Mouse (Mus musculus): ENCODE results near the gene Fasn. TPM values are rescaled to one million over a fixed set of nuclear protein-coding genes. Genes with fewer than 3 reads are reported as not detected.
"Not testable (repeated sequence)": the region's sequence is repeated elsewhere in the genome, so short reads cannot be mapped to it uniquely, and the experiment has no call there.

Fasn gene
- 10 to 100 TPM; 22.7 to 31.3 (median 29.4) TPM for polyA plus RNA-seq (2017; shearing (Covaris generic))

DNA sequence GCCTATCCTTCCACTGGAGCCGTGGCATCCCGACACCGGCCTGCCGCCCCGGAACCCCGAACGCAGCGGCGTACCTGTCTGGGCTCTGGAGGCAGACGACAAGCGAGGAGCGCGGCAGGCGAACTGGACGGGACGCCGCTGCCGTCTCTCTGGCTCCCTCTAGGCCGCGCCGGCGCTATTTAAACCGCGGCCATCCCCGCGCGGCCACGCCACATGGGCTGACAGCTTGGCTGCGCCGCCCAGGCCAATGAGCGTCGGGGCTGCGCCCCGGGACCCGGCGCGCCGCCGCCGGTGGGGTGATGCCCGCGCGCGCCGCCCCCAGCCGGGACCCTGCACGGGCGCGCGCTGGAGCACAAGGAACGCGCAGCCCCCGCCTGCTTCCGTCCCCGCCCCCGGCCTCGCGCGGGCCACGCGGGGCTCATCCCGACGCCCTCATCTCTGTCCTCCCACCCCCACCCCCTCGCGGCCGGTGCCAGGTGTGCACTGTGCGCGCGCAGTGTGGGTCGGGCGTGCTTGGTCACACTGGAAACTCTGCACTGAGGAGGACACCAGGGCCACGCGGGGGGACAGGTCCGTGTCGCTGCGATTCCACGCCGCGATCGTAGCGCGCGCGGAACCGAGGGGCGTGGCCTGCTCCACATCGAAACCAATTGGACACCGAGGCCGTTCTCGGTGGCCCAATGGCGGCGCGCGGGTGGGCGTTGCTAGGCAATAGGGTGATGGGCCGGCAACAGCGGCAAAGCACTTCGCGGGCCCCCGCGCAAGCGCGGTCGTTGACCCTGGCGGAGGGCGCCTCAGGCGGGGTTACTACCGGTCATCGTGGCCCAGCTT is at the start of gene Fasn:
Fasn (minus strand) TSS at position 592 of the 831 bp plus-strand sequence.
- ATAC-seq: peak; percentile 76

DNA sequence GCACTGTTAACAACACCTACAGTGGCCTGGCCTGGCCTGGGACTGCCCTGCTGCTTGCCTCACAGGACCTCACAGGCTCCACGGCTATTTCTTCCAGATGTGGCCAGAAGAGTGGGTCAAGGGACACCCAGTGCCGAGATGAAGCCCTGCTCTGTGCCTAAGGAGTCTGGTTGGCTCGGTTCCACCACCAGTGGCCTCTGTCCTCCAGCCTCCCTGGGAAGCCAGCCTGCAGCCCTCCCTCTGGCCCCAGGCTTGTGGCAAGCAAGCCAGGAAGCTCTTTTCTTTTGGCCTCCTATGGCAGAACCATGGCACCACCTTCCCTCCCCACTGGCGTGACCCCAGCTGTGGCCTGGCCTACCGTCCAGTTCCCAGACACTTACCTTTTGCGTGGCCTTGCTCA is 48.9 kb upstream of the Fasn start:
- no peak for ATAC-seq

DNA sequence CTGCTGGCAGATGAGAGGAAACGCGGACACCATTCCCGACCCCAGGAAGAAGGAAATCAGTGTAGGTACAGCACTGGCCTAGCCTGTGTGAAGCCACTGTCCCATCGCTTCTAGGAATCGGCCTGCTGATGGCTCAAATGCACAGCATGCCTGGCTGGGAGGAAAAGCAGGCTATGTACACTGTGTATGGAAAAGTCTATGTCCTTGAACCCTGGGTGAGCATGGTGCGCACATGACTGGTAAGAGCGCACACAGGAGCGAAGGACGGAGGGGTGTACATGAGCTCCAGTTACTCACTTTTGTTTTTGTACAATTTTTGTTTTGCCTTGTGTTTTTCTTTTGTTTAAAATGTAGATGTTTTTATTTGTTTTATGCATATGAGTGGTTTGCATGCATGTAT is 47.2 kb upstream of the Fasn start:
- no peak for ATAC-seq

DNA sequence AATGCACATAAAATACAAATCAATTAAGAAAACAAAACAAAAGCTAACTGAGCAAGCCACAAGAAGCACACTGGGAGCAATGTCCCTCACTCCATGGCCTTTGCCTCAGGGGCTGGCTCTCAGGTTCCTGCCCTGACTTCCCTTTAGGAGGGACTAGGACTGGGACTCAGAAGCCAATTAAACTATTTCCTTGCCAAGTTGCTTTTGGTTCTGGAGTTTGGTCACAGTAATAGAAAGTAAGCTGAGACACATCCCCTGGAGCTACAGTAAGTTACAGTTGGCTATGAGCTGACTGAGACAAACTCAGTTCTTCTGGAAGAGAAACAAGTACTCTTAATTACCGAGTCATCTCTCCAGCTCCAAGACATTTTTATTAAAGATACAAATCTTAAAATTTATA is 41.5 kb upstream of the Fasn start:
- no peak for ATAC-seq

DNA sequence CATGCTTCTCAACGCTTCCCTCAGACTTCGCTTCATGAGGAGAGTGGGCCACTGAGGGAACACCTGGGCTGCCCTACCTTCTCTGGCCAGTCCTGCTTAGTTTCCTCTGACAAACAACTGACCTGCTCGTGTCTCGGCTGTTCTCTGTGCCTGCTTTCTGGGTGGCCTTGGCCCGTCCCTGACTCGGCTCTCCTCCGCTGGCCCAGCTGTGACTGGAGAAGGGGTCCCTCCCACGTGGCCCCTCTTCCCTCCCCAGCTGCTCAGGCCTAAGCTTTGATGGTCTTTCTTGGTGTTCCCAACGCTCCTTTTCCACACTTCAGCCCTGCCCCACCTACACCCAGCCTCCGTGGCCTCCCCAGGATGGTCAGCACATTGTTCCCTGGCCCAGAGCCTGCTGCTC is 38.5 kb upstream of the Fasn start:
- no peak for ATAC-seq

DNA sequence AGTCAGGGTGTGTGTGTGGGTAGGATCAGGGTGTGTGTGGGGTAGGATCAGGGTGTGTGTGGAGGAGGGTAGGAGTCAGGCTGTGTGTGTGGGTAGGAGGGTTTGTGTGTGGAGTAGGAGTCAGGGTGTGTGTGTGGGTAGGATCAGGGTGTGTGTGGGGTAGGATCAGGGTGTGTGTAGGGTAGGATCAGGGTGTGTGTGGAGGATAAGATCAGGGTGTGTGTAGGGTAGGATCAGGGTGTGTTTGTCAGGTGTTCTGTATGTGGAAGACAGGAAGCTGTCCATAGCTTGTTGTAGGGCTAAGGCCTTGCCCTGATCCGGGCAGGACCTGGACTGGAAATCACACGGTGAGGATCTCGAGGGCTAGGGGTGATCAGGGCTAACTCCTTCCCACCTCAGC is 31.6 kb upstream of the Fasn start:
- not testable (repeated sequence) for ATAC-seq

DNA sequence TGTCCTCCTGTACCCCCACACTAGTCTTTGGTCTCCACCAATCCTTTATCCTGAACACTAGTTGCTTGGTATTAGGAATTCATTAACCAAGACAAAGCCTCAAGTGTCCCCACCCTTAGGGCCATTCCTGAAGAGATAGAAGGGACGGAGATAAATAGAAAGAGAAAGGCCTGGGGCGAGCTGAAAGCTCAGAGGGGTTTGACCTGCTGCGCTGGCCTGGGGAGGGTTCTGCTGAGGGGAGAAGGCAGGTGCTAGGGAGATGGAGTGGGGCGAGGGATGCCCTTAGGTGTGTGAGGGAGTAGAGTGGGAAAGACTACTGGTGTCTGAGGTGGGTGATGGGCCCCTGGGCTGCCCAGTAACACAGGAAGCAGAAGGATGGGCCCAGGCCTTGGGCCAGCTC is 29.4 kb upstream of the Fasn start:
- no peak for ATAC-seq

DNA sequence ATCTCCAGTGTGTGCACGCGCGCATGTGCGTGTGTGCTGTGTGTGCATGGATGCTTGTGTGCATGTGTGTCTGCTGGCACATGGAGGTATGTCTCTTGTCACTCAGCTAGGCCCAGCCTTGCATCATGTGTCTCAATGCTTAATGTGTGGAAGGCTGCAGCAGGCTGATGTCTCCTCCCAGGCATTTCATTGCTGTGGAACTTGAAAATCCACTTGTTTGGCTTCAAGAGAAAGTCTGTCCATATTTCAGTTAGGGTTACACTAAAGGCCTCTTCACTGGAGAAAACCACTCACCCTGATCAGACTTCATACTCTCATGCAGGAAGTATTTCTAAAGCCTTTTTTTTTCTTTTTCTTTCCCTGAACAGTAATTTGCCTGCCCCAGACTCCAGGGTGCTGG is 28.8 kb upstream of the Fasn start:
- ATAC-seq: no peak

DNA sequence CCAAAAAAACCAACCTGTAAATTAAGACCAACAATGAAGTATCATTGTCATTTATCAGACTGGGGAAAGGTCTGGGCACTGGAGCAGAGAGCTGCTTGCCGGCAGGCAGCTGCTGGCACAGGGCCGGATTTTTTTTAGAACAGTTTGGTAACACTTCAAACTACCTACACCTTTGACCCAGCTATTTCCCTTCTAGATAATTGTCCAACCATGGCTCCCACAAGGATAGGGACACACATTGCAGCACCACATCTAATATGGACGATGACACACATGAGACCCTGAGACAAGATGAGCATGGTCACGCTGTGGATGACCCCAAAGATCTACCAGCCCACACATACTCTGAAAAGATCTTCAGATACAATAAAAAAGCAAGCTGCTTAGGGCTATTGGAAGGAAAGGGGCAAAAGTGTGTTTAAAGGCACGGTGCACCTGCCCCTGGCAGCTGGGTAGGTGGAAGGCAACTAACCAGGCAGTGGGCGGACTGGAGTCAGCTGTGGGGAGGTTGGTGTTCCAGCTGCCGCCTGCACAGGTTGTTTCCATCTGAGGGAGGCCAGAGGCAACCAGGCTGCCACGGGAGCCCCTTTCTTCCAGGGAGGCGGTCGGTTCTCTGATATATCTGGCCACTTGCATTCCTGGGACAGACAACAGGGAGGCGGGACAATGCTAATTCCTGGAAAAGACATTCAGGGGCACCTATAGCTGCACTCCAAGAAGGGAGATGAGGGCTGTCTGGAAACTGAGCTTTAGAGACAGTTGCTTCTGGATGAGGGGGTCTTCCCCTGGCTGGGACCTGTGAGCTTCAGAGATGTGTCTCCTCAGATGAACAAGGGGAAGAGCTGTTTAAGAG is 28.0 kb upstream of the Fasn start:
- peak; percentile 32 for ATAC-seq

DNA sequence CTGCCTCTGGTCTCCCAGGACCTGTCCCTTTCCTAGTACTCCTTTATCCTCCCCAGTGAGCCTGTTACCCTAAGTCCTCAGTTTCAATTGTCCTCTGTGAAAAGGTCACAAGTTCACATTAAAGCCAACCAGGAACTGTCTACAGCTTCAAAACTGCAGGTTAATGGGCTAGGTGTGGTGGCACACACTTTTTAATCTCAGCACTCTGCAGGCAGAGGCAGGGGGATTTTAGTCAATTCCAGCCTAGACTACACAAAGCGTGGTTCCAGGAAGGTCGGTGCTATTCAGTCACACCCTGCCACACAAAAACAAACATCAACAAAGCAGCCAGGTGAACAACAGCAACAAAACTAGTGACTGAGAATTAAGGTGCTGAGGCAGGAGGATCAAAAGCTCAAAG is 27.2 kb upstream of the Fasn start:
- no peak for ATAC-seq

DNA sequence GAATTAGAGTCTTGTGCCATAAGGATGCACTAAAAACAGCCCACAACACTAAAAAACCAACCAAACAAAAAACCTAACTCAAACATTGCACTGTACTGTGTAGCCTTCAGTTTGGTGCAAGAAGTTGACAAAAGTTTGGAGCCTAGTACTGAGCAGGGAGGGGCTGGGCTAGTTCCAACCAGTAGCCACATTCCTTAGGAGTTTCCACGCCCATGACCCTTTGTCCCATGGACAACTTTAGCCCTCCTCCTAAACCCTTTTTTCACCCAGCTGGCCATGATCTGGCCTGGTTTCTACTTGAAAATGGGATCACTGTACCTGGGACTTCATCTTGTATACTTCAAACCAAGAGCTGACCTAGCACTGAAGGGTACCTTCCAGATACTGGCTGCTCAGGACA is 26.8 kb upstream of the Fasn start:
- no peak for ATAC-seq

DNA sequence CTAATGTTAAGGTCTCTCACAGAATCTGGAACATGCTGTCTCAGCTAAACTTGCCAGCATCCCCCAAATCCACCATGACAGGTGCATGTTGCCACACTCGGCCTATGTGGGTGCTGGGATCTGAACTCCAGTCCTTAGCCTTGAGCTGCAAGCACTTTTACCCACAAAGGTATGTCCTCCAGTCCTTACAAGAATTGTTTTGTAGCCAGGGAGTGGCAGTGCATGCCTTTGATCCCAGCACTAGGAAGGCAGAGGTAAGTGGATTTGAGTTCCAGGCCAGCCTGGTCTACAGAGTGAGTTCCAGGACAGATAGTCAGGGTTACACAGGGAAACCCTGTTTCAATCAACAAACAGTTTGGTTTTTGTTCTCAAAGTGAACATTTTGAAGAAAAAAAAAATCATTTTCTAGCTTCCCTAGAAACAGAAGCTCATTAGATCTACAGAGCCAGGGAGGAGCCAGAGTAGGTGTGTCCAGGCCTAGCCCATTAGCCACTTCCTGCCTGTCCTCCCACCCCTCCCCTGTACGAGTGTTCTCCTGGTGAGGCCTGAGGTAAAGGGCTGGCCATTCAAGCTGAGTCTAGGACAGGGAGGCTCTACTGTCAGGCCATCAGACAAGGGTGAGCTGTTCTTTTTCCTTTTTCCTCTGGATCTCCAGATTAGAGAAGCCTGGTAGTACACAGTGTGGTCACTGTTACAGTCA is 26.1 kb upstream of the Fasn start:
- peak; percentile 65 for ATAC-seq

DNA sequence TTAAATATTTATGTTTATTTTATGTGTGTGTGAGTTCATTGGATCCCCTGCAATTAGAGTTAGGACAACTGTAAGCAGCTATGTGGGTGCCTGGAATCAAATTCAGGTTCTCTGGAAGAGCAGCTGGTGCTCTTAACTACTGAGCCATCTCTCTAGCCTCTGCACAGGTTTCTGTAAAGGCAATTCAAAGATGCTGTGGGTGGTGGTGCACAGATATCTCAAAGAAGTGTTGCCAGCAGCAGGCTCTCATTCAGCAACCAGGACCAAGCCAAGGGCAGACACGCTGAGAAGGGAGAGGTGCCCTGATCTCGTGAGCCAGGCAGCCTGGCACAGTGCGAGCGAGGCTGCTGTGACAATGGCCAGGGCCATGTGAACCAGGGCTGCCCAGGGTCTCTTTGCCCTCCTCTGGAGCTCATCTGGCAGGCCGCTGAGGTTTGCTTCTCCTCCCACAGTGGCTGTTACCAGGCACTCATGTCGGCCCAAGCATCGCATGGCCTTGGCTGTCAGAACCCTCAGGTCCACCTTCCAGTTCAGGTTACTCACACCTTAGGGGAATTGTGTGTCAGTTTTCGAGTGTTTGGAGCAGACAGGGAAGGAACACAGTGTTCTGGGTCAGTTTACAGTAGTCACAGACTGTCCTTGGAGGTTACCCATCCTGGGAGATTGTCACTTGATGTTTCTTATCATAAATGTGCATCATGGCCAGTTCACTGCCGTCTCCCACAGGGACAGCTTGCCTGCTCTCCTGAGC is 22.6 kb upstream of the Fasn start:
- ATAC-seq: no peak

DNA sequence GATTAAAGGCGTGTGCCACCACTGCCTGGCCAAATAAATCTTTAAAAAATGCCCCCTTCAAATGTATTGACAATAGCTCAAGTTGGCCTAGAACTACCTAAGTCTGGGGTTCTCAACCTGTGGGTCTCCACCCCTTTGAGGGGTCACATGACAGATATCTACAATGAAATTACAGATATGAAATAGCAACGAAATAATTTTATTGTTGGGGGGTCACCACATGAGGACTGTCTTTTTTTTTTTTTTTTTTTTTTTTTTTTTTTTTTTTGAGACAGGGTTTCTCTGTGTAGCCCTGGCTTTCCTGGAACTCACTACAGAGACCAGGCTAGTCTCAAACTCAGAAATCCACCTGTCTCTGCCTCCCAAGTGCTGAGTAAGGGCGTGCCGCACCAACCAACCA is 20.0 kb upstream of the Fasn start:
- no peak for ATAC-seq

DNA sequence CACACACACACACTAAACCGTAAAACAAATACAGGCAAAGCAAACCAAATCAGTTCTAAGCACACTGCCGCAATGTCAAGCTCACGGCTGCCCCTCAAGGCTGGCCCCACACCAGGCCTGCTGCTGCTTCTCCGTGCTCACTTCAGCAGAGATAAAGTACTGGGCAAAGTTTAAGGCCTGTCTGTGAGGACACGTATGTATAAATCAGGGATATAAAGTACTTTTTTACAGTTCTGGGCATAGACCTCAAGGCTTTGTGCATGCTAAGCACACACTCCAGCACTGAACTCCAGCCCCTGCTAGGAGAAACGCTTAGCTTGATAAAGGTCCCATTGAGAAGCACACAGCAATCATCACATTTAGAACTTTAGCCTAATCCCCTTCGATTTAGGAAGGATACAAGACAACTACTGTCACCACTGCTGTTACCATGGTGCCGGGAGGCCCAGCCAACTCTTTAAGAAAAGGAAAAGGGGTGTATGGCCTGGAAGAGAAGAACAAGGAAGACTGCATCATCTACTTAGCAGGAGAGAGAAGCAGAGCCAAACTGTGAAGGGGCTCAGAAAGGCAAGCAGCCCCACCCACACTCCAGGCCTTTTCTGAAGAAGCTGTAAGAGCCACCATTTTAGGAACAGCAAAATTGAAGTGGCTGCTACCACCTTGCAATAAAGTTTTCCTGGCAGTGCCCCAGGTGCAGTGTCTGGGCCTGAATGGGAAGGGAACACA is 9.4 kb upstream of the Fasn start:
- ATAC-seq: no peak

DNA sequence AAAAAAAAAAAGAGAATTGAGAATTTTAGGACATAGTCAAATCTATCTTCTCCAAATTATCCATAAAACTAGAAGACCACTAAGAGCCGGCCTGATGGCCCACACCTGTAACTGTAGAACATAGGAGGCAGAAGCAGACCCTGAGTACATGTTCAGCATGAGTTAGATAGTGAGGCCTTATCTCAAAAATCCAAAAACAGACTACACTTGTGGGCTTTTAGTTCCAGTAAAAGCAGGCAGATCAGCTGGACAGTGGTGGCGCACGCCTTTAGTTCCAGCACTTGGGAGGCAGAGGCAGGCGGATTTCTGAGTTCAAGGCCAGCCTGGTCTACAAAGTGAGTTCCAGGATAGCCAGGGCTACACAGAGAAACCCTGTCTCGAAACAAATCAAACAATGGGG is 8.6 kb upstream of the Fasn start:
- not testable (repeated sequence) for ATAC-seq

DNA sequence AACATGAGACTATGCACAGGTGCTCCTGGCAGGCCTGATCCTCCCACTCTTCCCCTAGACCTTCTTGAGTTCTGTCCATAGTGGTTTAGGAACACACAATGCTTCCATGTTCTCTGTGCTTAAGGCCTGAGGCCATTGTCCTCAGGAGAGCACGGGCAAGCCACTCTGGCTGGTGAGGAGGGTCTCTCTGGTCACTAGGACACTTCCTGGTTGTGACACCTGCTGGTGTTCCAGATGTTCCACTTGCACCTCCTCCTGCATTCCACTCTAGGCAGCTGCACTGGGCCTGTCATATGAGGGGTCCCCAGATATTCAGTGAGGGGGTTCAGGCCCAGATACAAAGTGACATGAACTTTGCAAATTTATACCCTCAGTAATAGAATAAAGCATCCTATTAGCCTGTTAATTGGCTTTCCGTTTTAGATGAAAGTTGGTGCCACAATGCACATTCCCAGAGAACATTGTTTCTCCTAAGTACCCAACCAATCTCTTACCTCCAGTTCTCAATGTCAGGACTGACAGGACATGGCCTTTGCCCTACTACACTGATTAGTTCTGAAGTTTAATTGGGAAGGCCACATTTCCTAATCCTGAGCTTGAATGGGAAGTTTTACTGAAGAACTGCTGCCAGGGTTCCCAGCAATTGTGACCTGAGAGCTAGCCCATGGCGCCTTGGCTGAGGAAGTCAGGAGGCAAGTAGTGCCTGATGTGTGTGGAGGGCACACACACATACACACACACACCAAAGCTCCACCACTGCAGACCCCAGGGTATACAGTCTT is 7.5 kb upstream of the Fasn start:
- no peak for ATAC-seq

DNA sequence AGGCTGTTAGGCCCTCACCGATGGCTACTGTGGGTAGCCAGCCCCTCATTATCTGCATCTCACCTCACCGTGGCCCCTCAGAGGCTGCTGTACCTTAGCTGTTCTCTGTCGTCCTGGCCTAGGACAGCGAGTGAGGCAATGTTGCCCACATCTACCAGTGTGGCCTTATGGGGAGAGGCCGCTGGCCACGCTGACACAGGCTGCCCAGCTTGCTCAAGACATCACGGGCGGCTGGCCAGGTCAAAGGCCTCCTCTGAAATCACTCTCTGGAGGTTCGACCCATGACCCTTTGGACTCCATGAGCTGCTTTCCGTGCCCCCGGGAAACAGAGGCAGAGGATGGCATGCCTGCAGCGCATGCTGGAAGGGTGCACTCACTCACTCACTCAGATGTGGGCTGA is 6.3 kb upstream of the Fasn start:
- ATAC-seq: no peak

DNA sequence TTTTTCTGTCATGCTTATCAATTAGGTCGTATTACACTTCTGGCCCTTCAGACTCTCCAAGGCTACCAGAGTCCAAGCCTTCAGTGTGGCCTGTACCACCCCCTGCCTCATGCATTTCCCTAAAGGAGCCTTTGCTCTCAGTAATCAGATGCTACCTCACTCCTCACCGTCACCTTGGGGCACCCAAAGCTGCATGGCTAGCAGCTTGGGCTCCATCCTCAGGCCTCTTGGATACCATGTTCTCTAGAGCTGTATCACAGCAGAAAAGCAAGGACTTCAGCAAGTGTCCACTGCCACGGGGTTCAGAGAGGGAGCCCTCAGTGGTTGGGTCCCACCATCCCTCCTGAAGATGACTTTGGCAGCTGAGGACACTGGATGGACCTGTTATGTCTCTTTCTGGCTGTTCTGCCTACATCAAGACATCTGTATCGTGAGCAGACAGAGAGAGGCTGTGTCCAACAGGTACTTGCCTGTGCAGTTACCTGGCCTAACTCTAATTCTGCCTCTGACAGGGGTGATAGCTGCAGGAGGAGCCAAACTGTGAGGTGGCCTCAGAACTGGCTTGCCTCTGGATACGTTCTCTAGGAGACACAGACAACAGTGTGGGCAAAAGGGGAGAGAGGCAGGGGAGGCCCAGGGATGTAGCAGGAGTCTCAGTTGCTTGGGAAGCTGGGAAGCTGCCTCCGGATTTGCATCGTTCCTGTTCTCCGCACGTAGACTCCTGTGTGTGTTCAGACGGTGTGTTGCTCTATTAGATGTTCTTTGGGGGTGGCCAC is 5.6 kb upstream of the Fasn start:
- ATAC-seq: no peak

DNA sequence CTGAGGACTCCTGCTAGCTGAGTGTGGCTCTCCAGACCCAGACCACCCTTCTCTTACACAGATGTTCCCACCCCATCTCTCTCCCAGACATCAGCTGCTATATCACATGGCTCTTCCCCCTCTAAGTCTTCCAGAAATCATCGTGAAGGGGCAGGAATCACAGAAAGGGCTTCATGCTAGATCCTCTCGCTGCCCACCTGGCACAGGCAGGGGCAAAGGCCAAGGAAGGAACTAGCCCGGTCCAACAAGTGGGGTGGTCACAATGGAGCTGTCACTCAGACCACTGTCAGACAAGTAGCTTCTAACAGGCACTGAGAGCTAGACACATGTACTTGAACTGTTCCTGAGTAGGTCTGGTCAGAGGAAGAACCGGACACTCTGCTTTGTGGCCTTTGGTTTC is 4.1 kb upstream of the Fasn start:
- no peak for ATAC-seq
